Mouse (Mus musculus): ENCODE measurements around the gene Dll4. TPM values are rescaled to one million over a fixed set of nuclear protein-coding genes. Genes with fewer than 3 reads are reported as not detected.

Gene Dll4
- polyA plus RNA-seq, 1 experiment, result 15.9 TPM

DNA sequence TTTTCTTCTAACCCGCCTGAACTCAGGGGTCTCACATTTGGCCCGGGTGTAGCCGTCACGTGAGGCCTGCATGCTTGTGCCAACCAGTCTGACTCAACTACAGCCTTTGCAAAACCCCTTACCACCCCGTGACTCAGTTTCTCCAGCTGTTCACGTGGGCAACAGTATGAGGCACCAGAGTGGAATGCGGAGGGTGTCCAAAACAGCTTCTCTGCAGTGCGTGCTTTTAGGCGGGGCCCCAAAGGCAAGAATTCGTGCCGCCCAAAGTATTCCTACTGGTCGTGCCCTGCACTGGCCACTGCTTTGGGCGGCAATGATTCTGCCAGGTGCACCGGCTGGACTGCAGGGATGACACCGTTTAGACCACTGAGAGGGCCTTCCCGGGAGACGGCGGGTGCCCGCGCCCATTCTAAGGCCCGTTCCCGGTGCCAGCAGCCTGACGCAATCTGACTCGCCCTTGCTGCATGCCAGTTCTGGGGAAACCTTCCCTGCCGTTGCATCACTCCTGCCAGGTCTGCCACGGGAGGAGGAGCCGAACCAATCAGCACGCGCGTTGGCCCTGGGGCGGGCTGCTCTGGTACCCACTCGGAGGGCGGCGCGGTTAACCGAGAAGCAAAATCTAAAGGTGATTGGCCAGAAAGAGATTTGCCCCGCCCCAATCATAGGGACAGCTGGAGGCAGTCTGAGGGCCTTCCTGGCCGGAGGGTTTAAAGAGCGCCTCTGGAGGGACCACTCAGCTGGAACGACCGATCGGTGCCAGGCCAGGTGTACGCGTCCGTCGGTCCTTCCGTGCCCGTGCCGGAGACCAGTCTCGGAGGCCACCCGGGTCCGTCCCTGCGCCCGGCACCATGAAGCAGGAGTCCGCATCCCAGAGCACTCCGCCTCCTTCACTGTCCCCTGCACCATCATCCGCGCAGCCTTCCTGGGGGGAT is 25.2 kb downstream of the Dll4 start, which contains the start of gene Chac1:
TSS of gene Chac1 (plus strand) at position 675 of the 932 bp plus-strand sequence.
- no peak within 1 kb of the TSS for H3K27ac ChIP-seq (ENCODE audit: insufficient read depth, low read depth, low read length)
- no peaks in the 10 kb centered on the region for H3K36me3 ChIP-seq (ENCODE audit: control insufficient read depth, insufficient read depth, low read length)
- H3K27me3 ChIP-seq (replicated peaks; ENCODE audit: control insufficient read depth, insufficient read depth, low read length), result no peaks in the 10 kb centered on the region
- TF ChIP-seq POLR2A (IDR thresholded peaks at IDR 0.05; ENCODE audit: low read depth, low read length) (no peak), CTCF (conservative IDR thresholded peaks at IDR 0.05; ENCODE audit: insufficient read depth, insufficient read length, low read depth, low read length) (no peak)
- peak within 1 kb of the TSS; percentile 45 for H3K4me3 ChIP-seq (ENCODE audit: insufficient read depth, low read depth, low read length)
- DNase-seq, result peak; percentile 96
- WGBS, result 7% methylated on average over 58 of the region's 58 CpGs
- peaks cover 5% of the 10 kb centered on the region; the same call in 1 of the 2 replicates for H3K4me1 ChIP-seq (ENCODE audit: control insufficient read depth, insufficient read depth, low read length)

GRCm38 (mm10) chr2:119353707-119354106 is 28.1 kb downstream of the Dll4 start:
- 93% methylated on average over 8 of the region's 8 CpGs for WGBS
- no peaks in the 10 kb centered on the region for H3K36me3 ChIP-seq (ENCODE audit: control insufficient read depth, insufficient read depth, low read length)
- no peak for DNase-seq
- H3K4me1 ChIP-seq (ENCODE audit: control insufficient read depth, insufficient read depth, low read length), result peaks cover 5% of the 10 kb centered on the region; the same call in 1 of the 2 replicates
- H3K4me3 ChIP-seq (ENCODE audit: insufficient read depth, low read depth, low read length), result no peak overlapping the region
- no peak overlapping the region for H3K27ac ChIP-seq (ENCODE audit: insufficient read depth, low read depth, low read length)
- TF ChIP-seq POLR2A (IDR thresholded peaks at IDR 0.05; ENCODE audit: low read depth, low read length) (no peak), CTCF (conservative IDR thresholded peaks at IDR 0.05; ENCODE audit: insufficient read depth, insufficient read length, low read depth, low read length) (no peak)
- no peaks in the 10 kb centered on the region for H3K27me3 ChIP-seq (replicated peaks; ENCODE audit: control insufficient read depth, insufficient read depth, low read length)

DNA sequence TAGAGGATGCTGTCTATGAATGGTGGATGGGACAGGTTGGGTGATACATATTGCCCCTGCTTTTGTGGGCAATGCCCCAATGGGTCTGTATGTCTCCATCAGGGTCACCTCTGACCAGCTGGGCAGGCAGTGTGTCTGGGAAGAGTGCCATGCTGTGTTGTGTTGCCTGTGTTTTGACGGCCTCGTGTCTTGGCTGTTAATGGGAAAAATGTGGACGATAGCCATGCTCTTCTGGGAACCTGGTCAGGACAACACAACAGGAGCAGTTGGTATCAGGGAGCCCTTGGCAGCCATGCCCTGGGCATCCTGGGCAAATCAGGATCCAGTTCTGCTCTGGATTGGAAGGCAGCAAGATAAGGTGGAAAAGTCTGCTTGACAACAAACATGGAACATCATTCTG is 29.5 kb downstream of the Dll4 start:
- no peak for TF ChIP-seq POLR2A (IDR thresholded peaks at IDR 0.05; ENCODE audit: low read depth, low read length)
- no peak for TF ChIP-seq CTCF (conservative IDR thresholded peaks at IDR 0.05; ENCODE audit: insufficient read depth, insufficient read length, low read depth, low read length)
- H3K4me3 ChIP-seq (ENCODE audit: insufficient read depth, low read depth, low read length), result no peak overlapping the region
- no peaks in the 10 kb centered on the region for H3K36me3 ChIP-seq (ENCODE audit: control insufficient read depth, insufficient read depth, low read length)
- no peak overlapping the region for H3K27ac ChIP-seq (ENCODE audit: insufficient read depth, low read depth, low read length)
- H3K4me1 ChIP-seq (ENCODE audit: control insufficient read depth, insufficient read depth, low read length), result peaks cover 5% of the 10 kb centered on the region; the same call in 1 of the 2 replicates
- DNase-seq, result peak; percentile 74
- WGBS, result 45% methylated on average over 3 of the region's 3 CpGs
- no peaks in the 10 kb centered on the region for H3K27me3 ChIP-seq (replicated peaks; ENCODE audit: control insufficient read depth, insufficient read depth, low read length)

DNA sequence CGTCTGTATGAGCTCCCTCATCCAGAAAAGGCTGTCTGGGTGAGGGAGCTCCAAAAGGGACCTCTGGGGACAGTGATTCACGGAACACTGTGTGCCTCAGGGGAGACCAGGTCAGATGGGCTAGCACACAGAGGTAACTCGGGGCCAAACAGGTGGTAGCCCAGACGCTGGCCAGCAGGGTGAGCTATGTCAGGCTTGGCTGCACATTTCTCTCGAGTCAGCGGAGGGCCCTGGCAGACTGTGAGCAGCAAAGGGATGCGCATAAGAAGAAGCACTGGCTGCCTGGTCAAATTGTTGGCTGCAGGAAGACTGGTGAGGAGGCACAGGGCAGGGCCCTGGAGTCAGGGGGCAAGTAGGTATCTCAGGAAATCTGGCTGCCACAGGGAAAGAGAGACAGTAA is 30.1 kb downstream of the Dll4 start:
- TF ChIP-seq POLR2A (IDR thresholded peaks at IDR 0.05; ENCODE audit: low read depth, low read length), result no peak
- peak; percentile 49 for TF ChIP-seq CTCF (conservative IDR thresholded peaks at IDR 0.05; ENCODE audit: insufficient read depth, insufficient read length, low read depth, low read length)
- no peaks in the 10 kb centered on the region for H3K27me3 ChIP-seq (replicated peaks; ENCODE audit: control insufficient read depth, insufficient read depth, low read length)
- WGBS, result 20% methylated on average over 7 of the region's 7 CpGs
- H3K4me3 ChIP-seq (ENCODE audit: insufficient read depth, low read depth, low read length), result no peak overlapping the region
- peak; percentile 87 for DNase-seq
- H3K4me1 ChIP-seq (ENCODE audit: control insufficient read depth, insufficient read depth, low read length), result peaks cover 5% of the 10 kb centered on the region; the same call in 1 of the 2 replicates
- H3K27ac ChIP-seq (ENCODE audit: insufficient read depth, low read depth, low read length), result no peak overlapping the region
- no peaks in the 10 kb centered on the region for H3K36me3 ChIP-seq (ENCODE audit: control insufficient read depth, insufficient read depth, low read length)

- peaks cover under 1% of the 10 kb centered on the region; the same call in 1 of the 2 replicates for H3K4me1 ChIP-seq (ENCODE audit: control insufficient read depth, insufficient read depth, low read length)
- H3K36me3 ChIP-seq (ENCODE audit: control insufficient read depth, insufficient read depth, low read length), result no peaks in the 10 kb centered on the region
- no peak for DNase-seq
- H3K27me3 ChIP-seq (replicated peaks; ENCODE audit: control insufficient read depth, insufficient read depth, low read length), result no peaks in the 10 kb centered on the region
- H3K4me3 ChIP-seq (ENCODE audit: insufficient read depth, low read depth, low read length), result no peak overlapping the region
- H3K27ac ChIP-seq (ENCODE audit: insufficient read depth, low read depth, low read length), result no peak overlapping the region
- TF ChIP-seq POLR2A (IDR thresholded peaks at IDR 0.05; ENCODE audit: low read depth, low read length) (no peak), CTCF (conservative IDR thresholded peaks at IDR 0.05; ENCODE audit: insufficient read depth, insufficient read length, low read depth, low read length) (no peak)
Observed at GRCm38 (mm10) chr2:119356310-119356709, 30.7 kb downstream of the Dll4 start.

- no peak for DNase-seq
- H3K27me3 ChIP-seq (replicated peaks; ENCODE audit: control insufficient read depth, insufficient read depth, low read length), result no peaks in the 10 kb centered on the region
- 92% methylated on average over 5 of the region's 5 CpGs for WGBS
- H3K36me3 ChIP-seq (ENCODE audit: control insufficient read depth, insufficient read depth, low read length), result no peaks in the 10 kb centered on the region
- H3K4me3 ChIP-seq (ENCODE audit: insufficient read depth, low read depth, low read length), result no peak overlapping the region
- H3K4me1 ChIP-seq (ENCODE audit: control insufficient read depth, insufficient read depth, low read length), result no peaks in the 10 kb centered on the region; the same call in 1 of the 2 replicates
- H3K27ac ChIP-seq (ENCODE audit: insufficient read depth, low read depth, low read length), result no peak overlapping the region
- TF ChIP-seq POLR2A (IDR thresholded peaks at IDR 0.05; ENCODE audit: low read depth, low read length), result no peak
Observed at GRCm38 (mm10) chr2:119356805-119357204, 31.2 kb downstream of the Dll4 start.

- peak; percentile 66 for DNase-seq
- no peaks in the 10 kb centered on the region for H3K27me3 ChIP-seq (replicated peaks; ENCODE audit: control insufficient read depth, insufficient read depth, low read length)
- 69% methylated on average over 6 of the region's 6 CpGs for WGBS
- TF ChIP-seq POLR2A (IDR thresholded peaks at IDR 0.05; ENCODE audit: low read depth, low read length), result no peak
- no peak for TF ChIP-seq CTCF (conservative IDR thresholded peaks at IDR 0.05; ENCODE audit: insufficient read depth, insufficient read length, low read depth, low read length)
- no peaks in the 10 kb centered on the region for H3K36me3 ChIP-seq (ENCODE audit: control insufficient read depth, insufficient read depth, low read length)
- no peaks in the 10 kb centered on the region; the same call in 1 of the 2 replicates for H3K4me1 ChIP-seq (ENCODE audit: control insufficient read depth, insufficient read depth, low read length)
- H3K4me3 ChIP-seq (ENCODE audit: insufficient read depth, low read depth, low read length), result no peak overlapping the region
- H3K27ac ChIP-seq (ENCODE audit: insufficient read depth, low read depth, low read length), result no peak overlapping the region
Observed at GRCm38 (mm10) chr2:119358249-119358648, 32.7 kb downstream of the Dll4 start.
